Mouse (Mus musculus) urinary bladder, adult 2 months (tissue): Measurements from ENCODE around the gene Ppp1r16b. TPM values are rescaled to one million over a fixed set of nuclear protein-coding genes. Genes with fewer than 3 reads are reported as not detected.

Source experiments
- DNase-seq: peaks from one replicate; pipeline ENCODE4 v3.0.0; 2022; ENCODE audit warnings: low spot score
- polyA plus RNA-seq: library from polyadenylated mRNA; depleted of rRNA; stranded (reverse); fragments of >200 nt; gene quantifications from 2 replicates; pipeline ENCODE4 v1.2.3, GENCODE M21; 2012; rRNA removed

The Ppp1r16b gene
- polyA plus RNA-seq = 0.95 and 2.0 TPM in 2 replicates

DNA sequence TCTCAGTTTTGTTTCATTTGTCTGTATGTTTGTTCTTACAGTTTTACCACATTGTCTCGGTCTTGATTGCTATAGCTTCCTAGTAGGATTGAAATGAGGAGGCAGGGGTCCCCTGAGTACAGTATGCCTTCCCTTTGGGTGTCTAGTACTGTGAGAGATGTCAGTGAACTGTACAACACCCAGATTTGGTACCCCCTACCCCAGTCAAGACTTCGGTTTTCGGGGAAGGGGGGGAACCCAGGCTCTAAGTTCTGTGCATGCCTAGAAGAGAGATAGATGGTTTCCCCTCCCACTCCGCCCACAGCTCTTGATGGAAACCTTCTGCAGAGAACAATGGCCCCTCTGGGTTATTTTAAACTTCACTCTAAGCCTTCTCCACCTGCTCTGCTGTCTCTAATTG, at the start of gene Ppp1r16b:
Gene Ppp1r16b, plus strand, starts transcription at position 301 of the 400 bp plus-strand sequence.
- no peak for DNase-seq

GRCm38 (mm10) chr2:158615702-158616101, 49.5 kb upstream of the Ppp1r16b start:
- DNase-seq = no peak

GRCm38 (mm10) chr2:158616296-158616695, 48.9 kb upstream of the Ppp1r16b start:
- no peak for DNase-seq

- no peak for DNase-seq
These were observed 48.4 kb upstream of the Ppp1r16b start for GRCm38 (mm10) chr2:158616790-158617189.

GRCm38 (mm10) chr2:158624718-158625222, 40.4 kb upstream of the Ppp1r16b start, which contains the start of gene Actr5:
Actr5 (plus strand) TSS chr2:158624888.
- DNase-seq = peak; percentile 78

DNA sequence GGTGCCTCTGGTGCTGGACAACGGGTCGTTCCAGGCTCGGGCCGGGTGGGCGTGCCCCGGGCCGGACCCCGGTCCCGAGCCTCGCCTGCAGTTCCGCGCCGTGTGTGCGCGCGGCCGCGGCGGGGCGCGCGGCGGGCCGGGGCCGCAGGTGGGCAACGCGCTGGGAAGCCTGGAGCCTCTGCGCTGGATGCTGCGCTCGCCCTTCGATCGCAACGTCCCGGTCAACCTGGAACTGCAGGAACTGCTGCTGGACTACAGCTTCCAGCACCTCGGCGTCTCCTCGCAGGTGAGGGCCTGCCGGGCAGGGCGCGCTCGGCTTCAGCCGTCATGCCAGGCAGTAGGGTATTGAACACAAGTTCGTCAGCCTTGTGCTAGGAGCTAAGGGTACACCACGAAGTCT, 40.0 kb upstream of the Ppp1r16b start:
- no peak for DNase-seq

DNA sequence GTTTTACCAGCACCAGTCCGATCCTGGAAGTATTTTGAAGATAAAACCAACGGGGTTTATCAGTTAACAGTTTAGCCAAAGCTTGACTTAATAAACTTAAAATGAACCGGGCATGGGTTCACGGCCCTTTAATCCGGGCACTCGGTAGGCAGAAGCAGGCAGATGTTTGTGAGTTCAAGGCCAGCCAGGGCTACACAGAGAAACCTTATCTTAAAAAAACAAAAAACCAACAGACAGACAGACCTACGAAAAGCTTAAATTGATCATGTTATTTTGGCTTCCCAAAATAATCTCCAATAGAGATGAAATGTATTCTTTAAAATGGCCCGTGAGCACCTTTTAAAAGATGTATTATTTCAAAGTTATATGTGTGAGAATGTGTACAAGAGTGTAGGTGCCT, 39.5 kb upstream of the Ppp1r16b start:
- no peak for DNase-seq

DNA sequence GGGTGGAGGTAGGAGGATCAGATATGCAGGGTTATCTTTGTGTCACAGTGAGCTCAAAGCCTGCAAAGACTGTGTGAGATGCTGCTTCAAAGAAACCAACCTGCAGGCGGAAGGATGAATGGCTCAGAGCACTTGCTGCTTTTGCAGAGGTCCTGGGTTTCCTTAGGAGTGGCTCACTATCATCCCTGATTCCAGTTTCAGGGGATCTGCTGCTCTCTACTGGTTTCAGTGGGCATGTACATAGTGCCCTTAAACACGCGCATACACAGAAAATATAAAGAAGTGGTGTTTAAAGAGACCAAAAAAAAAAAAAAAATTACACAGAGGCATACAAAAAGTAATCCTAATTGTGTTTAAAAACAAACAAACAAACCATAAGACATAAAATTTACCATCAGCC, 36.3 kb upstream of the Ppp1r16b start:
- no peak for DNase-seq

DNA sequence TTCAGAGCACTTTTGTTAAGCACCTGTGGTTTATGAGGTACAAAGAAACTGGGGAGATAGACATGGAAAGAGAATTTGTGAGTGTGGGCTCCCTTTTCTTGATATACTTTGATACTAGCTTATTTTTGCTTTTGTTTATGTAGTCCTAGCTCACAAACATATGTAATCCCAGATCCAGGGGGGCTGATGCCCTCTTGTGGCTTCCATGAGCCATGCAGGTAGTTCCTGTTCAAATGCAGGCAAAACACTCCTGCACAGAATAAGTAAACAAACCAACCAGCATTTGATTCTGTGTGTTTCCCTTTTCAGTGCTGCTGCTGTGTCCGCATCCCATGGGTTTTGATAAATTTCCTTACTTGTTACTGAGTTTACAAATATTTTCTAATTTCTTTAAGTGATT, 35.8 kb upstream of the Ppp1r16b start:
- no peak for DNase-seq

DNA sequence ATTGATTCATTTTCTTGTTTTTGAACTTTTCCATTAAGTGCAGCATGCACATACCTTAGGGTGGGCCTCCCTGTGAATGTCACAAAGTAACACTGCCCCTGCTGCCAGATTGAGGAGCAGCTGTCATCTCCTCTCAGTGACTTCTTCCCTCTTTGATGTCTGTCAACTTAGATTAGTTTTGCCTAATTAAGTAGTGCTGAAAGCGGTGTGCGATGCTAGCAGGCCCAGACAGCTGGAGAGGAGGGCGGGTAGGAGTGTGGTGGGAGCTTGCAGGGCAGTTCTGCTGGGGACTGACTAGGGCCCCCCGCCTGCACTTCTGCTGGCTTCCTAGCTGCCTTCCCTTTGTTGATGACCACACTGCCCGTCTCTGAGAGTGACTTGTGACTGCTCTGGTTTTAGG, 33.3 kb upstream of the Ppp1r16b start:
- DNase-seq = no peak

DNA sequence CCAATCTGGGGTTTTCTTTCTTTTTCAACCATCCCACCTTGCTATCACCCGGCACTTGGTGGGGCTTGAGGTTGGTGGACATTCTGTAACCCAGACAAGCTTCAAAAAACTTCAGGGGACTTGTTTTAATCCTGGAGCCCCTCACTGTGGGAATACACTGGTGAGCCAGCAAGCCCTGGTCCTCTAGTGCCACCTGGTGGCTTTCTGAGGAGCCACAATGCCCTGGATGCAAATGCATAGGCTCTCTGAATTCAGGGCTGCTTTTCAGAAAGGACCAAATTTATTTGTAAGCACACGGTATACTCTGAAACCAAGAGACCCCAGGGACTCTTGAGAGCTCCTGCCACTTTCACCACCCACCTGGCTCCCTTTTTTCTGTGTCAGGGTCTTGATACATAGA, 23.3 kb upstream of the Ppp1r16b start:
- no peak for DNase-seq

GRCm38 (mm10) chr2:158642587-158642986, 22.6 kb upstream of the Ppp1r16b start:
- no peak for DNase-seq

DNA sequence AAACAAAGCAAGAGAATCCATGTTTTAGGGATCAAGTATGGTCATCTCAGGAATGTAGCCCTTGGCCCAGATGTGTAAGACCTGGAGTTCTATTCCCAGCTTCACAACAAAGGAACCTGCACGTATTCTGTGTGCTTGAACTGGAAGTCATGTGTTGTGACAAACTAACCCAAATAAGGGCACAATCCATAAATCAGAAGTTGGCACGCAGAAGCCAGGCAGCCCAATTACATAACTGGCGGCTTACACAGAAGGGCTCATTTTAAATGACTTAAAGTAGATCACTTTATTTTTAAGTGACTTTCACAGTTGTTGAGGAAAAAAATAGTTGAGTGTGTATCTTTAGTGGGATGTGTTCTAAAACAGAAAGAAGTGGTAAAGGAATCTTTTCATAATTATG, 21.4 kb upstream of the Ppp1r16b start:
- no peak for DNase-seq

GRCm38 (mm10) chr2:158651159-158651908, 13.9 kb upstream of the Ppp1r16b start:
- no peak for DNase-seq

GRCm38 (mm10) chr2:158652985-158653384, 12.2 kb upstream of the Ppp1r16b start:
- DNase-seq = peak; percentile 52

DNA sequence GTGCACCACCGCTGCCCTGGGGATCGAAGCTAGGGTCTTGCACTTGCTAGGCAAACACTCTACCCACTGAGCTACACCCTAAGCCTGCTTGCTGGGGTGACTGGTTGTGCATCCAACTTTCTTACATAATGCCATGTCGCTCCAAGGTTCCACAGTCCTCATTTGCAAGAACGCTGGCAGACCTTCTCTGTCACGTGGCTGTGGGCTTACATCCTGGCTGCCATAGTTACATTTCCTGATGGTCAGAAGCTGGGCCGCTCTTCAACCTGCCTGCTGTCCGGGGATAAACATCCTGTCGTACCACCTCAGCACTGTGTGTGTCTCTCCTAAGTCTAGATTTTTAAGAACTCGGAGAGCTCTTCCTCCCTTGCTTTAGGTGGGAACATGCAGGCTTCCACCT, 10.5 kb upstream of the Ppp1r16b start:
- DNase-seq = no peak

DNA sequence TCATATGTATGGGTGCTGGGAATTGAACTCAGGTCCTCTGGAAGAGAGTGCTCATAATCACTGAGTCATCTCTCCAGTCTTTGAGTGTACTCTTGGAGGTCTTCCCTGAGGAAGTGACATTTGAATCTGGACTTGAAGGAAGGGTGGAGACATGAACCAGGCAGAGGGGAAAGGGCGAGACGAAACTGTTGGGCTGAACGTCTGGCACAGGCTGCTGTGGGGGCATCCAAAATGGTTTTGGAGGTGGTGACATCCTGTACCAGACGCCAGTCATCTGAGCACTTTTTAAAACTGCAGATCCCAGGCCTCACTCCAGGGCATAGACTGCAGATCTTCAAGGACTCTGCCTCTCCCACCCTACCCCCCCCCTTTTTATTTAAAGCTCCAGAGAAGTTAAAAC, 9.4 kb upstream of the Ppp1r16b start:
- DNase-seq = no peak

GRCm38 (mm10) chr2:158658822-158659221, 6.4 kb upstream of the Ppp1r16b start:
- no peak for DNase-seq

- DNase-seq = no peak
These were observed 5.9 kb upstream of the Ppp1r16b start for GRCm38 (mm10) chr2:158659346-158659745.

DNA sequence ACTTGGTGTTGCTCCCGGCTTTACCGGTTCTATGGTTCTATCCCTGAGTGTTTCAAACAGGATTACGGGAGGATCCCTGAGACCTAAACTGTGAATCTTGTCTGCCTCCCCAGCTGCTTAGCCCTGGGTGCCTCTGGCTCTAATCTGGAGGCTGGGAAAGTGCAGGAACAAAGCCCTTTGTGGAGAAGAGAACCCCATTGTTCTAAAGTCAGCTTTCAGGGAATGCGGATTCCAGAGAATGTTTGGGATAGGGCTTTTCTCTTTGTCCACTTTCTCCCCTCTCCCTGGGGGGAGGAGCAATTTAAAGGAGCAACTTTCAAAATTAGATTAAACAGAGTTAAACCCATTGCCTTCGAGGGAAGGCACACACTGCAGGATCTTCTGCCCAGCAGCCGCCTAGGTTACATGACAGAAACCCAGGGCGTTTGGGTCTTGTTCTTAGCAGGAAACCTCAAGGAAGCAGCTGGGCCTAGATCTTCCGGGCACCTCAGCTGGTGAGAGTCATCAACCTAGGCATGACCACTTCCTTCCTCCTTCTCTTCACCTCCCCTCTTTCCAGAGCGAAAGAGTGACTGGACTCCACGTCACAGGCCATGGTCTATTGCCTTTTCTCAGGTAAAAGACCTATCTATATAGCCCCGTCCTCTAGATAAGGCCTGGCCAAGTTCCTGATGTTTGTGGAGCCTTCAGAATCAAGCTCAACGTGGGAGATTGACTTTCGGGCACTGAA, 1.0 kb downstream of the Ppp1r16b start:
- no peak for DNase-seq

- DNase-seq = no peak
These were observed 1.9 kb downstream of the Ppp1r16b start for GRCm38 (mm10) chr2:158667022-158667670.

DNA sequence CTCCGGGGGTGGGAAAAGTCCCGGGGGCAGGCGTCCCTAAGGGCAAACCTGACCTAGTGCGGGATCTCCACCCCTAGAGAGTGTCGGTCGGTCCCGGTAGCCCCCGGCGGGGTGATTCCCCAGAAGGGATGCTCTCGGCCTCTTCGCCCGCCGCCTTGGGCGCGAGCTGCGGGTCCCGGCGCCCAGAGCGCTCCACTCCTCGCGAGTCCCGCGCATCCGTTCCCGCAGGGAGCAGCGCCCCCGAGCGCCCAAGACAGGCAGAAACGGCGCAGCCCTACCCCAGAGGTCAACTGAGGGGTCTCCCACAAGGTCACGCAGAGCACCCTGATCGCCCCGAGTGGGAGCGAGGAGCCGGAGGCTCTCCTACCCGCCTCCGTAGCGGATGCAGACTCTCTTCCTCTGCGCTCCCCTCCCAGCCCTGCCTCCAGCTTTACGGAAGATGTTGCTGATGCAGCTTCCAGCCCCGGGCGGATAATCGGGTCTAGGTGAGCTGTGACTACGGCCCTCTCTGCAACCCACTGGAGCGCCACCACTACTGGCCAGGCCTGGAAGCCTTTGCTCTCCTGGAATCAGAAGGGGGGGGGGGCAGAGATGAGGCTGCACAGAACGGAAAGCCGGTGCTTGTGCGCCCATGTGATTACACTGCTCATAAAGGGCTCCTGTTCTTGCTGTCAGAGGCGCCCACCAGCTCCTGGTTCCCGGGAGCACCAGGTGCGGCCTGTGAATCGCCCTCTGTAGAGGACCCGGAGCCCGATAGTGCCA, 2.7 kb downstream of the Ppp1r16b start:
- DNase-seq = no peak
